11 mouse cellular contexts compared by ENCODE assay signal in genomic region chr2:147180649-147181303, GRCm38 (mm10). TPM values are rescaled to one million over a fixed set of nuclear protein-coding genes. Genes with fewer than 3 reads are reported as not detected.
DNase-seq lines count a peak whose midpoint lies in the region; ATAC-seq and TF ChIP-seq lines count a peak whose summit lies in the region.
"Had no signal": no experiment of that assay in that cellular context is flagged by ENCODE, and none has a peak within 500 bp of the region (broad histone marks: within the 10 kb centered on the region; RNA-seq: fewer than 3 reads in every experiment).

No protein-coding gene starts in this region.

- no peaks in the 10 kb centered on the region for H3K9me3 ChIP-seq in hindbrain, postnatal 0 days (ENCODE audit: low read length)
- H3K9me3 ChIP-seq in midbrain, embryonic 16.5 days (replicated peaks; ENCODE audit: control insufficient read depth, low read length, poor library complexity, severe bottlenecking) = no peaks in the 10 kb centered on the region
- no peaks in the 10 kb centered on the region for H3K9me3 ChIP-seq in intestine, postnatal 0 days (ENCODE audit: control insufficient read depth)
- H3K9me3 ChIP-seq: embryonic facial prominence, embryonic 12.5 days had no signal

- no peaks in the 10 kb centered on the region for H3K4me1 ChIP-seq in hindbrain, postnatal 0 days (ENCODE audit: insufficient read depth, low read length)
- peaks cover 13% of the 10 kb centered on the region for H3K4me1 ChIP-seq in midbrain, embryonic 16.5 days (ENCODE audit: control insufficient read depth, insufficient read depth, low read length)
- H3K4me1 ChIP-seq in intestine, postnatal 0 days (replicated peaks; ENCODE audit: control insufficient read depth, insufficient read depth, low read length) = no peaks in the 10 kb centered on the region
- H3K4me1 ChIP-seq in kidney, adult 2 months (ENCODE audit: control insufficient read depth, insufficient read depth, low read length) = no peaks in the 10 kb centered on the region

- peak; percentile 61 for ATAC-seq in hindbrain, postnatal 0 days
- 0 out of 2 replicates have a peak, but pooled peaks have one; percentile 9 for ATAC-seq in midbrain, embryonic 16.5 days
- no peak for ATAC-seq in intestine, postnatal 0 days

- H3K4me3 ChIP-seq in hindbrain, postnatal 0 days (ENCODE audit: low read length) = no peak overlapping the region
- no peak overlapping the region for H3K4me3 ChIP-seq in midbrain, embryonic 16.5 days (ENCODE audit: low read depth, low read length)
- no peak overlapping the region for H3K4me3 ChIP-seq in intestine, postnatal 0 days (ENCODE audit: low read depth, low read length)
- H3K4me3 ChIP-seq in kidney, adult 2 months (ENCODE audit: insufficient read depth, low read depth, low read length) = no peak overlapping the region
- H3K4me3 ChIP-seq: embryonic facial prominence, embryonic 12.5 days had no signal

- DNase-seq in heart, adult 11 months = peak; percentile 78
- no peak for DNase-seq in heart, postnatal 14 days
- peak; percentile 71 for DNase-seq in embryo, embryonic 11 days
- DNase-seq in hindbrain, postnatal 0 days (ENCODE audit: low spot score) = peak; percentile 71
- DNase-seq in T-cell, adult 2 months (ENCODE audit: low spot score) = no peak
- DNase-seq in kidney, adult 2 months = no peak
- DNase-seq: thymus, adult 2 months had no signal

- H3K36me3 ChIP-seq in hindbrain, postnatal 0 days (ENCODE audit: insufficient read depth, low read length) = no peaks in the 10 kb centered on the region
- H3K36me3 ChIP-seq in midbrain, embryonic 16.5 days (ENCODE audit: control insufficient read depth, insufficient read depth, low read length) = no peaks in the 10 kb centered on the region
- no peaks in the 10 kb centered on the region for H3K36me3 ChIP-seq in intestine, postnatal 0 days (ENCODE audit: control insufficient read depth, insufficient read depth)
- H3K36me3 ChIP-seq in kidney, adult 2 months (ENCODE audit: control insufficient read depth, insufficient read depth, low read length) = no peaks in the 10 kb centered on the region
- H3K36me3 ChIP-seq: embryonic facial prominence, embryonic 12.5 days had no signal

- no peak for TF ChIP-seq POLR2A in kidney, adult 2 months (IDR thresholded peaks at IDR 0.05; ENCODE audit: low read depth, low read length)

- H3K27me3 ChIP-seq in hindbrain, postnatal 0 days (ENCODE audit: insufficient read depth, low read length) = peaks cover 53% of the 10 kb centered on the region
- peaks cover 59% of the 10 kb centered on the region for H3K27me3 ChIP-seq in midbrain, embryonic 16.5 days (ENCODE audit: control insufficient read depth, insufficient read depth, low read depth, low read length)
- H3K27me3 ChIP-seq in intestine, postnatal 0 days (replicated peaks; ENCODE audit: control insufficient read depth, insufficient read depth, low read length) = peaks cover 76% of the 10 kb centered on the region
- H3K27me3 ChIP-seq in kidney, adult 2 months (replicated peaks; ENCODE audit: control insufficient read depth, insufficient read depth, low read length) = peaks cover 7% of the 10 kb centered on the region; the same call in 1 of the 2 replicates

- 6% methylated on average over 32 of the region's 32 CpGs for WGBS in hindbrain, postnatal 0 days
- 3% methylated on average over 32 of the region's 32 CpGs for WGBS in midbrain, embryonic 16.5 days
- WGBS in intestine, postnatal 0 days = 15% methylated on average over 32 of the region's 32 CpGs
- WGBS in kidney, adult 2 months = 24% methylated on average over 32 of the region's 32 CpGs

- H3K4me2 ChIP-seq in hindbrain, postnatal 0 days (ENCODE audit: low read depth, low read length) = peak overlapping the region; percentile 46; the same call in 1 of the 2 replicates
- H3K4me2 ChIP-seq in midbrain, embryonic 16.5 days (ENCODE audit: low read length) = peak overlapping the region; percentile 36
- H3K4me2 ChIP-seq in intestine, postnatal 0 days (replicated peaks; ENCODE audit: low read depth) = no peak overlapping the region
- H3K4me2 ChIP-seq: embryonic facial prominence, embryonic 12.5 days had no signal

- no peak overlapping the region for H3K9ac ChIP-seq in hindbrain, postnatal 0 days (replicated peaks; ENCODE audit: low read length)
- H3K9ac ChIP-seq in midbrain, embryonic 16.5 days (ENCODE audit: low read depth, low read length) = peak overlapping the region; percentile 46; the same call in 1 of the 2 replicates
- no peak overlapping the region for H3K9ac ChIP-seq in intestine, postnatal 0 days (ENCODE audit: low read depth, low read length)
- H3K9ac ChIP-seq: embryonic facial prominence, embryonic 12.5 days had no signal

- no peak for TF ChIP-seq CTCF in hindbrain, postnatal 0 days (IDR thresholded peaks at IDR 0.05; ENCODE audit: low read depth)
- no peak for TF ChIP-seq CTCF in intestine, postnatal 0 days (IDR thresholded peaks at IDR 0.05; ENCODE audit: low read depth)
- TF ChIP-seq CTCF in kidney, adult 2 months (conservative IDR thresholded peaks at IDR 0.05; ENCODE audit: insufficient read depth, insufficient read length, low read depth, low read length) = no peak

- peak overlapping the region; percentile 52 for H3K27ac ChIP-seq in hindbrain, postnatal 0 days
- H3K27ac ChIP-seq in midbrain, embryonic 16.5 days (ENCODE audit: low read length) = no peak overlapping the region
- H3K27ac ChIP-seq in intestine, postnatal 0 days (ENCODE audit: low read depth, low read length) = no peak overlapping the region
- no peak overlapping the region for H3K27ac ChIP-seq in kidney, adult 2 months (ENCODE audit: insufficient read depth, low read depth, low read length)
- H3K27ac ChIP-seq: embryonic facial prominence, embryonic 12.5 days had no signal

- intact Hi-C loops in heart, postnatal 14 days (cut with DNase I) = loop anchor here (10.0 kb wide), 1 partner anchor 346 kb away; no protein-coding TSS in a partner anchor

RNA-seq across cellular contexts. Expression of gene Nkx2-2, which starts 13.3 kb away (rescaled TPM):
- total RNA-seq in heart, postnatal 14 days (2021) = not detected
- total RNA-seq in hindbrain, postnatal 0 days (2014; rRNA removed) = 17.8 and 40.7 TPM in 2 replicates
- 10.5 and 10.9 TPM in 2 replicates for polyA plus RNA-seq in hindbrain, postnatal 0 days (2015; fragmentation: Nextera tagmentation; extraction: Ambion mirVana)
- polyA plus RNA-seq in midbrain, embryonic 16.5 days (2015; fragmentation: Nextera tagmentation; extraction: Ambion mirVana) = 8.5 and 8.7 TPM in 2 replicates
- 1.3 and 1.4 TPM in 2 replicates for polyA plus RNA-seq in intestine, postnatal 0 days (2015; fragmentation: Nextera tagmentation; extraction: Ambion mirVana)
- polyA plus RNA-seq in kidney, adult 2 months (2012; rRNA removed) = not detected in 2 replicates
- polyA plus RNA-seq: gonadal fat pad, adult 2 months had no signal

Comparison
In these comparisons a context has a peak if more than half of its experiments do, and no peak if none do; other contexts are left out.
1. DNase-seq: peak in heart, adult 11 months (single experiment), embryo, embryonic 11 days (single experiment) and hindbrain, postnatal 0 days (single experiment); none in heart, postnatal 14 days (0 of 2), T-cell, adult 2 months (single experiment) and kidney, adult 2 months (single experiment).